Mouse (Mus musculus): ENCODE measurements around the gene Rps10.

The Rps10 gene

DNA sequence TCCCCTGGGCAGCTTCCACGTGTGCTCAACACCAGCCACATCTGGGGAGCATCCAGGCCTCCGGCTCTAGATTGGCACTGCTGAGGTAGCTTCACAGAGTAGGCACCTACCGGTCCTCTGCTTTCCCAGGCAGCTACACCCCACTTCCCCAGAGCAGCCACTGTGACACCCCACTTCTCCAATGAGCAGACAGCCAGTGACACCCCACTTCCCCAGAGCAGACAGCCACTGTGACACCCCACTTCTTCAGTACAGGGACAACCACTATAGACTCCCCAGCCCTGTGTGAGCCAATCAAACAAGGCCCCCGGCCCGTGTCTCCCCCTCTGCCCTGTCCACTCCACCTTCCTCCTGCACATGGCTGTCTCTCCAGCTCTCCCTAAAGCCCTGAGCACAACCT lies 24.5 kb downstream of the Rps10 start:
- DNase-seq (ENCODE audit: low spot score in 2 of 2): no peak

DNA sequence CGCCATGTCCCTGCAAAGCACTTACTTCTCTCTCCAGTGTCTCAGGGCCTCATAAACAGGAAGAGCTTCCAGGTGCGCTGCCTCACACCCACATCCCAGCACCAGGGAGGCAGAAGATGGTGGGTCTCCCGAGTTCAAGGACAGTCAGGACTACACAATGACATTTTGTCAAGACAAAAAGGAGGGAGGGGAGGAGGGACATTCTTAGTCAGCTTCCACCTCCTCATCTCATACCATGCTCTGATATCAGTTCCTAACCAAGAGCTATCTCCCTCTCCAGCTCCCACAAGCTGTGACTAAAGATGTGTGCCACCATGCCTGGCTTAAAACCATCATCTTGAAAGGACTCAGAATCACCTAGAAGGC lies 25.0 kb downstream of the Rps10 start:
- DNase-seq (ENCODE audit: low spot score in 2 of 2): no peak

DNA sequence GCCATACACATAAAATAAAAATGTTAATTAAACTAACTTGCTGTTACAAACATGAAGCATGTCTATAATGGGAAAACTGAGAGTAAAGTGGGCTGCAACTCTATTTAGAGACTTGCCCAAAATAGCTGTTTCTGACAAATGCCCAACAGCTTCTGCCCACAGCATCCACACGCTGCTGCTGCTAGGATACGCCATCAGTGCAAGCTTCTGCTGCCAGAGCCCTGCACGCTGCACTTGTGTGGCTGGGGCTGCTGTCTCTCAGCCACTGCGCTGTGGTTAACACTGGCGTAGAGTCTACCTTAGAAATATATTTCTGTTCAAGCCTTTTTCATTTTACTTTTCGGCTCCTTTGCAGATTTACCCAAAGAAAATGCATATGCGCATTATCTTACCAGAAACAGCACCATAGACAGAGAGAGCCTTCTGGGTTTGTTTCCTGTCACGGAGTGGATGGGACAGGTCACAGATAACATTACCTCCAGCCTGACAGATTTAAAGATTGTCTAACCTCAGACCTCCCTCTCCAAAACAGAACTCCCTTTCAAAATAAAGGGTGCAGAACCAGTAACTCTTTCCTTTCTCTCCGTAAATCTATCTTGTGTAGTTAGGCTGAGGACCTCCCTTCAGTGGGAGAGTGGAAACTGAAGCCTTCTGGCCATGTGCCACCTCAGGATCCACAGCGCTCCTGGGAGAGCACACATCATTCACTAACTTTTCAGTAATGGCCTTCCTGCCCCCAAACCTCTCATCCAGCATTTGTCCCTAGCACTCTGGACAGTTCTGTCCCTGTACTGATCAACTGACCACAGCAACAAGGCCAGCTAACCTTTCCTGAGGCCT lies 25.6 kb downstream of the Rps10 start:
- DNase-seq (ENCODE audit: low spot score in 2 of 2): no peak

DNA sequence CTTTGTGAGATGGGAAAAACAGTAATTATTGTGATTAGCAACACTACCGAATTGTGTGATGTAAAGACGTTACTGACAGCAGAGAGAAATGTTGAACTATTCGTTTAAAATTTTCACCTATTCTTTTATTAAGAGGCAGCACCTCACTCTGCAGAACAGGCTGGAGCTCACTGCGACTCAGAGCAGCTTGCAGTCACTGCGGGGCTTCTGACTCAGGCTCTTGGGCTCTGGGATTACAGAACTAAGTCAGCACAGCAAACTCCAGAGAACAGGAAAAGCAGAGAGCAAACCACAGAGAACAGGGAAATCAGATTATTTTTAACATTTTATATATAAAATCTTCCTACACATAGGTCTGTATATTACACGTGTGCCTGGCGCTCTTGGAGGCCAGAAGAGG lies 26.9 kb downstream of the Rps10 start:
- DNase-seq (ENCODE audit: low spot score in 2 of 2): no peak

DNA sequence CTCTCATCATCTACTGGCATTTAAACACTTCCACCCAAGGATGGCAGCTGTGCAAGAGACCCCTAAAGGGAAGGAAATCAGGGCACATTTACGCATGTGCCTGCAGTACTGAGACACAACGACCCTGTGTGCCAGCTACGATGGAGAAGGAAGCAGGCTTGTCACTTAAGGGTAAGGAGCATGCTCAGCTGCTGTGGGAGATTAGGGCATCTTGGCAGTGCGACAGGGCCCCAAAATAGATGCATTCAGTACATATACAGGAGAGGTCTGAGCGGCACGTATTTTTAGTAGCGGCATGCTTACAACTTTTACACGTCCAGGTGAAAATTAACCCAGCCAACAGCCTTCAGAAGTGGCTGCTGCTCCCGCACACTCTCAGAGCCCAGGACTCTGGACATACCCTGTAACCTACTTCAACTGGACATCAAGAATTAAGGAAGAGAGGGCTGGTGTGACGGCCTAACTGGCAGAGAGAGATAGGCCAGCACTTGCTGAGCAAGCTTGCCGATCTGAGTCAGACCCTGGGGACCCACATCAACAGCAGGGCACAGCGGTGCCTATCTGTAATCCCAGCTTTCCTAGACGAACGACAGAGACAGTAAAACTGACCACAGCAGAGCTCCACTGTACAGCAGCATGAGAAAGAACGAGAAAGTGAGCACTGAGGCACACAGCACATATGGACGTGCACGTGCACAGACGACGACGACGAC lies 32.8 kb downstream of the Rps10 start:
- no peak for DNase-seq (ENCODE audit: low spot score in 2 of 2)

DNA sequence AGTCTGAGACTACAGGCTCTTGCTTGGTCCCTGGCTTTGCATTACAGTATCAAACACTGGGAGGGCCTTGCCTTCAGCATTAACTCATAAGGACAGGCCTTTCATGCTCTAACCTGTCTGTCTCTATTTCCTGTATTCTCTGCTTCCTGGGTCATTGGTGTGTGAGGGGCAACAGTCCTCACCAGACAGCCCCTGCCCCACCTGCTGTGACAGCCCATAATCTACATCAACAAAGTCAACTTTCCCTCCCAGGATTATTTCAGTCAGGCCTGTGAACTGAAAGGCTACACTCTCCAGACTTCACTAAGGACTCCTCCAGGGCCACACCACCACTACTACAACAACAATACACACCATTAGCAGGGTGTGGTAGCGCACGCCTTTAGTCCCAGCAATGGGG lies 33.4 kb downstream of the Rps10 start:
- DNase-seq (ENCODE audit: low spot score in 2 of 2): no peak

DNA sequence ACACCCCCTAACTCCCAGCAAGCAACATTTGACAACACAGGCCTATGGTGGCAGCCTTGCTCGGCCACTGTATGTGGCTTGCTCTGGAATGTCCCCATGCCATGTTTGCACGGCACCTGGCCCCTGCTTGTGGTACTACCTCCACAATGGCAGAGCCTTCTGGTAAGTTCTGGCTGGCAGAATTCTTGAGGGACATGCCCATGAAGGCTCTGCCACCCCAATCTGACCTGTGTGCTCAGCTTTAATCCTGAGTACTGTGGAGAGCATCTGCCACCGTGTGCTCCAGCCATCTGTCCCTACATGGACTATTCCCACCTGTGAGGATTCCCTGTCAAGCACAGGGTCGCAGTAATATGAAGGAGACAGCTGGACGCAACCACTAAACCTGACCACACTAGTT lies 35.6 kb downstream of the Rps10 start:
- DNase-seq (ENCODE audit: low spot score in 2 of 2): no peak

DNA sequence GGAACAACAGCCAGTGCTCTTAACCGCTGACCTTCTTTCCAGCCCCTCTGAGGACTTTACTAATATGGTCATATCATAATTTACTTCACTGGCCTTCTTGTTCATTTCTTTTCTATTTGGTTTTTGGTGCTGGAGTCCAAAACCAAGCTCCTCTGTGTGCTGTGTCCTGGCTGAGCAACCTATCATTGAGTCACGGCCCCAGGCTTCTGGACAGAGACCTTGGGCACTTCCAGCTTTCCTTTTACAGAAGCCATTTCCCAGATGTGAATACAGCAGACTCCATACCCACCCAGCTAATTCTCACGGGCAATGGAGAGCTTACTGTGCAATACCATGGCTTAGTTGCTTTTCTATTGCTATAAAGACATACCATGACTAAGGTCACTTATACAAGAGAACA lies 36.2 kb downstream of the Rps10 start:
- DNase-seq (ENCODE audit: low spot score in 2 of 2): no peak

DNA sequence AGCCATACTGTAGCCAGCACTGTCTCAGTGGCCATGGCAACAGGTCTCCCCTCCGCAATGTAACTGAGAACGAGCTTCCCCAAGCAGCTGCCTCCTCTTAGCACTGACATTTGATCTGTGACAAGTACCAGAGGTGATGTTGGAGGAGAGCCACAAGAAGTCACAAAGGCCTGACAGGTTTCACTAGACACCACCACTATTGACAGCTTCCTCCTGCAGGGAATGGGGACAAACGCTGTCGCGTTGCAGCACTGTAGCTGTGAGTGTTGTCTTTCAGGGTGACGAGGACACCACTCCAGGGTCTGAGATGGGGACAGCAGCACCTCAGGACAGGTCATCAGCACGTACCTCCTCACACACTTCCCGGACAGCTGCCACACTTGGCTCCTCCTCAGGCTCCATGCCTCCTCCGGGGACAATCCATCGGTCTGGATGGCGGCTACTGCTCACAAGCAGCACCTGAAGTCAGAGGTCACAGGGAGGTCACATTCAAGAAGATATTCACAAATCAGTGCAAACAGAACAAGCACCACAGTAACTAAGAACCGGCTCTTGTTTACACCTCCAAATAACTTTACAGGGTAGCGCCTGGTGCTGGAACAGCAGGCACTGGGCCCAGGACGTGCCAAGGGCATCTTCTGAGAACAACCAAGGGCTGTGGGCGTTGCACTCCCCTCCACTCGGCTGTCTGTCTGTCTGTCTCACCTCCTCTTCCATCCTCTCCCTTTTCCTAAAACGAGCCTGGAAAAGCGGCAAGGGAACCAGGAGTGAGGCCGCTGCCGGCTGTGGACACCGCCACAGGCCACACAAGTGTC lies 39.9 kb downstream of the Rps10 start:
- no peak for DNase-seq (ENCODE audit: low spot score in 2 of 2)

DNA sequence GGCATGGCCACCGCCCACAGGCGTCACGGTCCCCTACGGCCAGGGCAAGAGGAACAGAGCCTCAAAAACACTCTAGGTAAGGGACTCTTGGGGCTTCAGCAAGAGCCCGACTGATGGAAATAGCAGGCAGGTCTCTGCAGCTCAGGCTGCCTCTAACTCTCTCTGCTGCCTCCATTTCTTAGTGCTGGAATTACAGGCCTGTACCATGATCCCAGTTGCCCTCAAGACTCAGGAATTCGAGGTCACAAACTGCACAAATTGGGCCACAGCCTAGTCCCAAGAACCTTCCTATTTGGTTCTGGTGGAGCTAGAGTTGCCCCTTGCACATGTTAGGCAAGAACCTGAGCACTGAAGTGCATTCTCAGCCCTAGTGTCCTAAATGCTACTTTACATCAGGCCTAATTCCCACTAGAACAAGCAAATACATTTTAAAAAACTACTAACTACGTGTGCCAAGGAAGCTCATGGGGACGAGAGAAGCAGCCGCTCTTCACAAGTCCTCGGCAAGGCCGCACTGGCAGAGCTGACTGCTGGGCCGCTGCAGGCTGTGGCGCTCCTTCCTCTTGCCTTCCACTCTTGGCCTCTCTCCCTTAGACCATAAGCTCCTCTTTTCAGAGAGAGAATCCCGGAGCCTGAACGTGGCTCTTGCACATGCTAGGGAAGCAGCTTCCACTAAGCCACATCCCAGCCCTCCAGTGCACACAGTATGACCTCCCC lies 40.7 kb downstream of the Rps10 start:
- no peak for DNase-seq (ENCODE audit: low spot score in 2 of 2)

DNA sequence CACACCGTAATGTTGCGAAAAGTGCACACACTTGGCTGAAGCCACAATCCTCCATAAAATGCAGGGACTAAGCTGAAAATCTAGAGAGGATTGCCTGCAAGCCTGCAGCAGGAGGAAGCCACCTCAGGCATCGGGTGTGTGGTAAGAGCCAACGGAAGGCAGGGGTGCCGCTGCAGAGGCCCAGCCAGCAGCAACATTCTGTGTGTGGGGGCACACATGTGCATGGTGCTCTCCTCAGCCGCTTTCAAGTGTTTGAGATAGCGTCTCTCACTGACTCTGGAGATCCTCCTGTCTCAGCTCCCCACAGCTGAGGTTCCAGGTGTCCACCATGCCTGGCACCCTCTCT lies 43.9 kb downstream of the Rps10 start:
- DNase-seq (ENCODE audit: low spot score in 2 of 2): no peak

DNA sequence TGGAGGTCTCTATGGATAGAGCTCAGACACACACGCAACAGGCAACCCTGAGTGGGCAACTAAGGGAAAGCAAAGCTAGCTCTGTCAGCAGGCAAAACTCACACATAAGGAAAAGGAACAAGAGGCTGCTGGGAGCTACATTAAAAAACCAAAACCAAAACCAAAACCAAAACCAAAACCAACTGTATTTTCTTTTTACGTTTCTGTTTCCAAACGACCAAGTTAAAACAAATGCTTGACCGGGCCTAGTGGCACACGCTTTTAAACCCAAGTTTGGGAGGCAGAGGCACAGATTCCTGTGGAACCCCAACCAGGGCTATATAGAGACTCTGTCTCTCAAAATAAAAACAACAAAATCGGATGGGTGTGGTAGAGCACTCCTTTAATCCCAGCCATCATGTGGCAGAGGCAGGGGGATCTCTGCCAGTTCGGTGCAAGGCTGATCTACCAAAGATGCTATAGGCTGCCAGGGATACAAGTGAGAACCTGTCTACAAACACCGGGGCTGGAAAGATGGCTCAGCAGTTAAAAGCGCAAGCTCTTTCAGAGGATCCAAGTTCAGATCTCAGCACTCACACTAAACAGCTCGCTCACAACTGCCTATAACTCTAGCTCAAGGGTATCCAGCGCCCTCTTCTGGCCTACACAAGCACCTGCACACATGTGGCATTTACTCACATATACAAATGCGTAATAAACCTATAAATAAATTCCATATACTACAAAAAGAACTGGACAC lies 44.5 kb downstream of the Rps10 start:
- no peak for DNase-seq (ENCODE audit: low spot score in 2 of 2)

DNA sequence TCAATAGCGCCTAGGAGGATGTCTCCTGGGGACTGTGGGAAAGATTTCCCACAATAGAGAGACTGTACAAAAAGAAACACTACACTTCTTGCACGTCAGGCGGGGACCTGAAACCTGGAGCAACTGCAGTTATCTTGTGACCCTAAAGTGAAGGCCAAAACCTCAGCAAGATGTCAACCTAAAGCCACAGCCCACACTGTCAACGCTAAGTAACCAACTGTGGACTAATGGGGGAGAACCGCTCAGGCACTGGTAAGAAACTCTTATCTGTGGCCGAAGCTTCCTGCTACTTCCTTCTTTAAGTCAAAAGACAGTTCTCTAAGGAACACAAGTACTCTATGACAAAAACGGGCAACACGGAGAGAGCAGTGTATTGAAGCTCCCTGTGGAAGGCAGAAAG lies 48.2 kb downstream of the Rps10 start:
- DNase-seq (ENCODE audit: low spot score in 2 of 2): no peak

DNA sequence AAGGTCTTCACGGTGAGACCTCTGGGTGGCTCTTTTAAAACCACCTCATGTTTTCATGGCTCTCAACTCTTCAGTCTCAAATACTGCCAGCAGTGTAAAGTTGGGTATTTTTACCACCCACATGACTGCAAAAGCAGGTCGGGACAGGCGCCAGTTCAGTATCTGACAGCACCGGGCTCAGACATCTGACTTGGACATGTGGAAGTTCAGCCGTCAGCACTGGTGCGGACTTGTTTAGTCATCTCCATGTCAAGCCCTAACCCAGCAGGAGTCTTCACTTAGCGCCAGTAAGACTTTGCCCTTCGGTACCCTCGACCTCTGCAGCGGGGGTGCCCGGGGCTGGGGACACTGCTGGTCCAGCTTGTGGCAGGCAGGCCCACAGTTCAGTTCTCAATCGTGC lies 49.2 kb downstream of the Rps10 start:
- no peak for DNase-seq (ENCODE audit: low spot score in 2 of 2)

DNA sequence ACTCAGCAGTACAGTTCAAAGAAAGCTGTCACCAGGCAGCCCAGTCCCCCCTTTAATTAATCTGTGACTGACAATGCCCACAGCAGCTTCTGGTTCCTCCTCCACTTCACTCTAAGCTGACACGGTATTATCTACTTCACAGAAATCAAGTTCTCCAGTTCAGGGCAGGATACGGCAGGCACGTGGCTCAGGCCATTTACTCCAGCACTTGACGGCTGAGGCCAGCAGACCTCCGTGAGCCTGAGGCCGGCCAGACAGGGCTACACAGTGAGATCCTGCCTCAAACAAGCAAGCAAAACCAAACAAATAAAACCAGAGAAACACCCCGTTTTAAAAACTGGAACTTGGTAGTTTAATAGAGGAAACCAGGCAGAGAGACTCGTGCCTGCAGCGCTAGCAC lies 49.8 kb downstream of the Rps10 start:
- no peak for DNase-seq (ENCODE audit: low spot score in 2 of 2)

DNA sequence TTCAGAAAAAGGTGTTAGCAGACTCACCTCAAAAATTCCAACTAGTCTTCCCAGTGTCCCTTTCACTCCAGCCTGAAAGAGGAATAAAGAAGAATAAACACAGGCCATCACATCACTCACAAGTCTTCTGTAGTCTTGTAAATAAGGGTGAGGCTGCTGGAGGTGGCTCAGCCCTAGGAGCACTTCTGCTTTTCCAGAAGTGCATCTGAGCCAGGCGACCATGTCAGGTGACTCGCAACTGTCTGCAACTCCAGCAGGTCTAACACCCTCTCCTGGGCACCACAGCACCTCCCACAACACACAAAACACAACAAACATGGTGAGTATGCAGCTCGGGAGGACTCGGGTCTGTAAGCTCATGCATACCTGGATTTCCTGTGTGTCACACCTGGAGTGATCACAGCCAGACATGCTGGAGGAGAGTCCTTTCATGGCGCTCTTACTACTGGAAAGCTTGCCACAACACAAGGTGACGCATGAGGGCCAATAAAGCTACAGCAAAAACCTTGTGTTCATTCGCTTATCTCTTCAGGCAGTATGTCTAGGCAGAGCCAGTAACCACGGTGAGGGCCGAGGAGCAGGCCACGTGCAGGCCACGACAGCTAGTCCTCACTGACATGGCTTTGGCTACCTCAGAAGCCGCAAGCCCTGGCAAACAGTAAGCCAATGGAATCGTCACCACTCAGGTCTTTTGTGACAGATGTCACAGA lies 53.1 kb downstream of the Rps10 start:
- no peak for DNase-seq (ENCODE audit: low spot score in 2 of 2)

All from spleen, postnatal 36 days (tissue).